Mouse (Mus musculus) myocyte (in vitro differentiated cells): Measurements from ENCODE around the gene Wdr74.

Experiments
- CEBPB ChIP-seq: IDR thresholded peaks from 2 replicates; pipeline ENCODE4 v1.6.1; 2011; ENCODE audit warnings: mild to moderate bottlenecking, moderate library complexity; ENCODE audit not compliant: poor library complexity, insufficient read depth, severe bottlenecking
- E2F4 ChIP-seq: IDR thresholded peaks from one replicate; pipeline ENCODE4 v1.6.1; 2011; ENCODE audit warnings: mild to moderate bottlenecking, control low read depth, moderate library complexity; ENCODE audit not compliant: insufficient read depth
- MAX ChIP-seq: IDR thresholded peaks from one replicate; pipeline ENCODE4 v1.6.1; 2011; ENCODE audit warnings: low read depth, mild to moderate bottlenecking, control low read depth
- POLR2A ChIP-seq: IDR thresholded peaks from one replicate; pipeline ENCODE4 v1.6.1; 2011; ENCODE audit warnings: low read depth, mild to moderate bottlenecking, control low read depth, moderate library complexity; ENCODE audit not compliant: insufficient read length
- POLR2AphosphoS2 ChIP-seq: IDR thresholded peaks from one replicate; pipeline ENCODE4 v1.6.1; 2011; ENCODE audit warnings: low read depth, control low read depth; ENCODE audit not compliant: insufficient read length
- TCF12 ChIP-seq: IDR thresholded peaks from one replicate; pipeline ENCODE4 v1.6.1; 2011; ENCODE audit warnings: mild to moderate bottlenecking, control low read depth; ENCODE audit not compliant: poor library complexity, insufficient read depth, severe bottlenecking

GRCm38 (mm10) chr19:8735389-8736159, at the start of gene Wdr74:
- TF ChIP-seq POLR2A (peak; percentile 98), E2F4 (no peak), CEBPB (no peak), TCF12 (no peak), POLR2AphosphoS2 (peak; percentile 97), MAX (peak; percentile 50)
